Mouse (Mus musculus): Measurements from ENCODE around the gene Pold3.

Pold3 gene

DNA sequence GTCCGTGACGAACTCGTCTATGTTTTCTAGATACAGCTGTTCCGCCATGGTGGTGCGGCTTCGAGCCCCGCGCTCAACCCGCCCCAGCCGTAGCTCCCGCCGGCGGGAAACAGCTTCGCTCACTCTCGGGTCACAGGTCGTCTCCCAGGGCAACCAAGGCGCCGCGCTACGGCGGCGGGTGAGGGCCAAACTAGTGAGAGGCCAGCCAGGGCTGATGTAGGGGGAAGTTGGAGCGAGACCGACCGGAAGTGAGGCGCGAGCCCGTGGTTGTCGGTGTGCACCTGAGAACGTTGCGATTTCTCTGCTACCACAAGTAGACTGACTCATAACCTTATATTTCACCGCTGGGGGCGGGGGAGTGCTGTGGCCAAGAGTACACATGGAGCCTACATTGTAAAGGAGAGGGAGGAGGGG is at the start of gene Pold3:
Pold3 (minus strand) TSS at position 190 of the 414 bp plus-strand sequence.
- peak; percentile 97 for DNase-seq (ENCODE audit: low read depth, low spot score)

DNA sequence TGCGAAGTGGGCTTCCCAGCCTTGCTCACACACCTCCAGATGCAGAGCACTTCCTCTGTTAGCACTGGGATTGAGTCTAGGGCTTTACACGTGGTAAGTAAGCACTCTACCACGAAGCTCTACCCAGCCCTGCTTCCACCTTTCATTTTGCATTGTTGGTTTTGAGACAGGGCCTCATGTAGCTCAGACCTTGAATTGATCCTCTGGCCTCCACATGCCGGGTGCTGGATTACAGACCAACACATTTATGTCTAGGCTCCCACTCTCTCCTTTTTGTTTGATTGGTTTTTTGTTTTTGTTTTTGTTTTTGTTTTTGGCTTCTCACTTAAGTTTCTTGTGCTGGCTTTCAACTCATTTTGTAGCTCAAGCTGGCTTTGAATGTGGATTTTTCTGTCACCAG is 49.4 kb upstream of the Pold3 start:
- no peak for DNase-seq (ENCODE audit: low read depth, low spot score)

DNA sequence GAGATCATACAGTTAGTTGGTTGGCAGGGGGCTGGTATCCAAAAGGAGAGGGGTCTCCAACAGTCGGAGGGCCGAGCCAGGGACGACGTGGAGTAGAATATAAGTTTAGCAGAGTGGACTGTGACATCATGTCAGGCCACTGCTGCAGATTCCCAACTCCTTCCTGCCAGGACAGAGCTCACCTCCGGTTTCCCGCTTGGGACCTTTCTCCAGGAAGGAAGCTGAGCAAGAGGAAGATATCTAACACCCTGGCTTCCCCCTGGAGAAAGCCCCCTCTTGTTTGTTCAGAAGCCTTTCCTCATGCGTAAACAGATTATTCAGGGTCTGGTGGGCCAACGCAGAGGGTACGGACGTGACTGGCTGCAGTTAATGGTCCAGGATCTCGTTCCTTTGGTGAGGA is 47.3 kb upstream of the Pold3 start:
- DNase-seq (ENCODE audit: low read depth, low spot score) = no peak

DNA sequence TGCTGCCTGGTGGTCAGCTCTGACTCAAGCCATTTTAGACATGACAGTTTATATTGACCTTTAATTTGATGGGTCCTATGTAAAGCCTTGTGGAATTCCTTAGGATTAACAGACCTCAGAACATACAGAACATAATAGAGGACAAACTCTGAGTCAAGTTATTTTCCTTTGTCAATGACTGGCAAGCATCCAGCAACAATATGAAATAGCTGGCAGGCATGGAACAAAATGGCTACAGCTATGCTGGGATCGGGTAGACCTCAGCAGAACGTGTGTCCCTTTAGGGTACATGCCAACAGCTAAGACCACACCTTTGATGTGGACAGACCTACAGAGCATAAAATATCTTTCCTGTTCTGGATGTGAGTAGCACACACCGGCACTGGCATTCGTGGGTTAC is 42.1 kb upstream of the Pold3 start:
- DNase-seq (ENCODE audit: low read depth, low spot score) = no peak

DNA sequence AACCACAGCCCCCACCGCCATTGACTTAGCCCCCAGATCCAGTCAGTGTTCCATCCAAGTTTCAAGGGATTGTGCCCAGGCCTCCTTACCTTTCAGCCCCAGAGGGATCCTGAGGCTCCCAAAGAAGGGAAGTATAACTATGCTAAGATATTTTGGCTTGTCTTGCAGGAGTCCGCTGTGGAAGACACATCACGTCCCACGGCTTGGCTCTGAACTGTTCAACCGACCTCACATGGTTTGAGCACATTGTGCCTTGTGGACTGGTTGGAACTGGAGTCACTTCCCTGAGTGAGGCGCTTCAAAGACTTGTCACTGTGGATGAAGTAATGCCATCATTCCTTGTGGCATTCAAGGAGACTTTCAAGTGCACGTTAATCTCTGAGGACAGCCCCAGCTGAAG is 38.6 kb upstream of the Pold3 start:
- peak; percentile 33 for DNase-seq (ENCODE audit: low read depth, low spot score)

DNA sequence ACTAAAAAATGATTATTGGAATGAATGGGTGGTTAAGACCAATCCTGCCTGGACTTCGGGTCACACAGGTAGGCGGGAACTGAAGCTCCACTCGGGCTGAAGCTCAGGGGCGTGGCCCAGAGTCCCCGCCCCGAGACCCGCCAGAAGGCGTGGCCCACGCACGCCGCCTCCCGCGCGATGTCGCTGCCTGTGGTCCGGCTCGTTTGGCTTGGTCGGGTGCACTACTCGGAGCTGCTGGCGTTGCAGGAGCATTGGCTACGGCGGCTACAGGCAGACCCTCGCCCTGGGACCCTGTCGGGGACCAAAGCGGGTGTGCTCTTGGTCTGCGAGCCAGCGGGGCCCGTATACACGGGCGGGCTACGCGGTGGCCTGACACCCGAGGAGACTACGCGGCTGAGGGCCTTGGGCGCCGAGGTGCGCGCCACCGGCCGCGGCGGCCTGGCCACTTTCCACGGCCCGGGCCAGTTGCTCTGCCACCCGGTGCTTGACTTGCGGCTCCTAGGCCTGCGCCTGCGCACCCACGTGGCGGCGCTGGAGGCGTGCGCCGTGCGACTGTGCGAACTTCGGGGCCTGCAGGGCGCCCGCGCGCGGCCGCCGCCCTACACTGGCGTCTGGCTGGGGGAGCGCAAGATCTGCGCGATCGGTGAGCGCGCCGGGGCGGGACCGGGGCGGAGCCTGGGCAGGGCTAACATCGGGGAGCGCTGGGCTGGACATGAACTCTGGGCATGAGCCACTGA is 37.9 kb upstream of the Pold3 start, which contains the start of gene Lipt2:
Lipt2 (plus strand) TSS at position 173 of the 737 bp plus-strand sequence.
- DNase-seq (ENCODE audit: low read depth, low spot score) = peak; percentile 87

DNA sequence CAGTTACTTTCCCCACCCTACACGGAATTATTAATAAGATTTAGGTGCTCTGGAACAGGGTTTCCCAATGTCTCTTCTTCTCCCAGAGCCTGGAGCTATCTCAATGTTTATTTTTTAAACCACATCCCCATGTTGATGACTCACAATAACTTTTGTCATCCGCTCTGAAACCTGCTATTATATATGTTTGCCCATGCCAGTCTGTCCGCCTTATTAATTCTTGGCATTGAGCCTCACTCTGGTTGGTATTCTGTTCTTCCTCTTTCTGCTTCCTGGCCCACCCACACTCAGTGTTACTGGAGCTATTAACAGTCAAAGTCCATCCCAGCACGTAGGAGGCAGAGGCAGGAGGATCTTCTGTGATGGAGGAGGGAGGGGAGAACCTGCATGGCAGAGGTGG is 36.3 kb upstream of the Pold3 start:
- no peak for DNase-seq (ENCODE audit: low read depth, low spot score)

DNA sequence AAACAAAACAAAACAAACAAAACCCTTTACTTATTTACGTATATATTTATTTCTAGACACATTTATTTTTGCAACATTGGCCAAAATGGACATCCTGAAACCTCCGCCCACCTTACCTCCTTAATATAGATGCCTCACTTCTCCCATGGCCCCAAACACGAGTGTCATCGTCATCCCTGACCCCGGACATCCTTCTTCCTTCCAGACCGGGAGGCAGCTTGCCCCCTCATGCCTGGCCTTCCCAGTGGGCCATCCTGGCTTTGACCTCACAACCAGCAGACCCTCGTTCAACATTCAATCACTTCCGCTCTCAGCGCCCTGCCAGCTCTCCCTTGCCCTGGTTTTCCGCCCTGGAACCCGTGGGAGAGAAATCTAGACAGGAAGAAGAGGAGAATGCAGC is 29.3 kb upstream of the Pold3 start:
- DNase-seq (ENCODE audit: low read depth, low spot score) = no peak

DNA sequence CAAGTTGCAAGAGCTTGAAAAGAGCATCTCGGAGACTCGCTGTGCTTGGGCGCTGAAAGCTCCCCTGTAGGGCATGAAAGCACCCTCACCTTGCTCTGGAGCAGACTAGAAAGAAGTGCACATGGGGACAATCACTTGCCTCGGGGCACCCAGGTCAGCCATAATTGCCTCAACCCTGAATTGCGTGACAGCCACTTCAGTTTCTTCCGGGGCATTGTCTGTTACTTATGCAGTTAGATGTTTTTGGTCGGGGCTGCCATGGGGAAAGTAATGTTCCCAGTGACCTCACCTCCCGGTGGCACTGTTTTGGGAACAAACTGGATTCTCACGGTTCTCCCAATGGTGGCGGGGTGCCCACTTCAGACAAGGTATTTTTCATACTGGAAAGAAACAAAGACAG is 28.7 kb upstream of the Pold3 start:
- DNase-seq (ENCODE audit: low read depth, low spot score) = no peak

DNA sequence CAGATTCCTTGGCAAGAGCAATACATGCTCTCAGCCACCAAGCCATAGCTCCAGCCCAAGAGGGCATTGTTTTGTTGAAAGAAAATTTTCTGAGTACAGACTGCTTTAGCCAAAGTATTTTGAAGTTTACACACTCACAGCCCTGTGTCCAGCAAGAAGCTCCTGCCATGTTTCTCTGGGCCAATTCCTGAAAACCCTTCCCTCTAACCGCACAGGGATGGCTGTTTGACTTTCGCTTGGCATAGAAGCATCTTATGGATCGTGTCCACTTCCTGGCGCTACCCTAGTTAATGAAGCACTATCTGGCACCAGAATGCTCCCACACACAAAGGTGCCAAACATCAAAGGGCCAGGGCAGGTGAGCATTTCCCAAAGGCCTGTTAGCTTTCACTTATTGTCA is 27.2 kb upstream of the Pold3 start:
- DNase-seq (ENCODE audit: low read depth, low spot score) = no peak

DNA sequence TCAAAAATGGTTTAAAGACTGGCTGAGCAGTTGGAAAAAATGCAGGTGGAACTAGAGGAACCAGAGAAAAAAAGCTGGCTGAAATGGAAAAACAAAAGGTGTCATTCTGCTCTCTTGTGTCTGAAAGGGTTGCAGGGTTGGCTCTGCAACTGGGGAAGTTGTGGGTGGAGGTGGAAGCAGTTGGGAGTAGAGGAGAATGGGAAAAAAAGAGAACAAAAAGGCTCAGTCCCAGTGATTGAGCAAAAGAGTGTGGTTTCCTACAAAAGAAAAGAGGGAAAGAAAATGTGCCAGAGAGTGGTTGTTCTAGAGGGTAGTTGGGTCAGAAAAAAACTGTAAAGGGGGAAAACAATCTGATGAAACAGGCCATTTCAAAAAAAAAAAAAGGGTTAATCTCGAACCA is 19.2 kb upstream of the Pold3 start:
- DNase-seq (ENCODE audit: low read depth, low spot score) = no peak

DNA sequence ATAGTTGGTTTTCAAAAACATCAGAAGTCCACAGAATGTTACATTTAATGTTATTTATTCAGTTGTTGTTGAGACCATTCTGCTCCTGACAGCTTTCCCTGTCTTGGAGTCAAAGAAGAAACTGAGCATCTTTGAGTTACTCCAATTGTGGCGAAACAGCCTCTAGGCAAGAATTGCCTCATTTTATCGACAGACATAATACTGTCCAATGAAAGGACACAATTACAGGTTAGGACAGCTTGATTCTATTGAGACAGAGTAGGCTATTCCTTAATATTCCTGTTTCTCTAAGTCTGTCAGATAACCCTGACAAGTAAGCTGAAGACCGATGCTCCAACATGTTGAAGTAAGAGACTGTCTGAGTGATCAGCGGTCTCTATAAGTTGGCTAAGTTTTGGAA is 16.7 kb upstream of the Pold3 start:
- no peak for DNase-seq (ENCODE audit: low read depth, low spot score)

DNA sequence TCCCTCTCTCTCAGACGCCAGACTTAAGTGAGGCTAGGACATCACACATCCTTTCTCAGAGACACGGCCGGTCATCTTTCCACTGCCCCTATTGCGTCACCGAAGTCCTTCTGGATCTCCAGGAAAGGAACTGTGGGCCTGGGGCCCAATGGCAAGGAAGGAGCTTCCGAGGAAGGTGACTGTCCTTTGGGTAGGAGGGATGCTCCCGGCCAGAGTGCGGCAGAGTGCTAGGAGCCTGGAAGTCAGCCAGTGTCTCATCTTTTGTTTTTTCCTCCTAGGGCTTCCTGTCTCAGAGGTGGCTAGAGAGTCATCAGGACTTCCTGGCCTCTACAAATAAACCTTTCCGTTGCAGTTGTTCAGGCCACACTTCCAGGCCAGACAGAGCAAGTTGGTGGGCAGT is 15.7 kb upstream of the Pold3 start:
- DNase-seq (ENCODE audit: low read depth, low spot score) = no peak

DNA sequence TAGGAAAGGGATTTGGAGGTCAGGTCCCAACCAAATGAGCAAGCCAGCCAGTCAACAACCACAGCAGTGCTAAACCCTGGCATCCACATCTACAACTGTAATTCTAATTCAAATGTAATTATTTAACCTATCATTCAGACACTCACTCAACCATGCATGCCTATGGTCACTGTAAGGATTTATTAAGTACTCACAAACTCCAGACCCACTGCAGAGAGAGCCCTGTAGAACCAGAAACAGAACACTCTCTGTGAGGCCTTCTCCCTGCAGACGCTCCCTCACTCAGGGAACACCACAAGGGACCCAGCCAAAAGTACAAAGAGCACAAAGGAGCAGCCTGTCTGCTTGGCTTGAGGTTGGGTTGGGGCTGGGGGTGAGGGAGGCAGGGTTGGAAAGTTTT is 11.0 kb upstream of the Pold3 start:
- no peak for DNase-seq (ENCODE audit: low read depth, low spot score)

DNA sequence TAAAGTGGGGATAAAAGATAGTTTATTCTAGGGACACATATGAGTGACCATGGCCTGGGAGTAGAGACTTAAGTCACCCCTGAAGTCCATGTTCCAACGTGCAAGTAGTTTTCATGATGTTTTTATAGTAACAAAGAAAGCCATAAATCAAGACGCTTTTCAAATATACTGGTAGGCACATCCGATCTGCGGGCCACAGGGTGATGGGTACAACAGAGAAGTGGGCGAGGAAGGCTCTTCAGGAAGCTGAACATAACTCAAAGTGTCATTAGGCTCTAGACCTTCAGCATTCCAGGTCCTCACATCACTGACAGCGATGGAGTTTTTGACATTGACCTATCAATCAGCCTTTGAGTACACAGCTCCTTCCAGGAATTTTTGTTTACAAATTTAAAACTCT is 9.2 kb upstream of the Pold3 start:
- no peak for DNase-seq (ENCODE audit: low read depth, low spot score)

DNA sequence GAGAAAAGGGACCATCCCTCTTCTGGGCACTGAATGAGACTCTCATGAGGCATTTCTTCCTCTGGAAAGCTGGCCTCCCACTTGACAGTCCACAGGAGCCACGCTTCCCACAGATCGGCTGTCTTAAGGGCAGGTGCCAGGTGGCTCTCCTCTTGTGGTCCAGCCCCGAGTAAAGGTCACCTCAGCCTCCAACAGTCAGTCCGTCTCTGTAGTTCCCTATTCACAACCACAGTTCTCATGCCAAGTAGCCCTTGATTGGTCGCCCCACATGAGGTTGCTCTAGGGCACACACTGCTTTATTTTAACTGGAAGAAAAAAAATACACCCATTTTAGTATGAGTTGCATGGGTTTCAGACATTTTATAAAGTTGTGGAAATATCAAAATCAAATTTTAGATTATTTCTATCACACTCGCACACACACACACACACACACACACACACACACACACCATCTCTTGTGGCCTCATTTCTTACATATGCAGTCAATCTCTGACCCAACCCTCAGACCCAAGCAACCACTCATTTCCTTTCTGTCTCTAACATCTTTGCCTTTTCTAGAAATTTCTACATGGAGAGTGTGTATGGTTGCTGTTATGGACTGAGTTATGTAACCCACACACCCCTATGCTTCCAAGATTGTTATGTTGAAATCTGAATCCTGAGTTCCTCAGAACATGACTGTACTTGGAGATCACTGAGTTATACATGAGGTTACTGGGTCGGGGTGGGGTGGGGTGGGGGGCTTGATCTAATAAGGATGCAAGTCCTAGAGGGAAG is 7.1 kb upstream of the Pold3 start:
- no peak for DNase-seq (ENCODE audit: low read depth, low spot score)

DNA sequence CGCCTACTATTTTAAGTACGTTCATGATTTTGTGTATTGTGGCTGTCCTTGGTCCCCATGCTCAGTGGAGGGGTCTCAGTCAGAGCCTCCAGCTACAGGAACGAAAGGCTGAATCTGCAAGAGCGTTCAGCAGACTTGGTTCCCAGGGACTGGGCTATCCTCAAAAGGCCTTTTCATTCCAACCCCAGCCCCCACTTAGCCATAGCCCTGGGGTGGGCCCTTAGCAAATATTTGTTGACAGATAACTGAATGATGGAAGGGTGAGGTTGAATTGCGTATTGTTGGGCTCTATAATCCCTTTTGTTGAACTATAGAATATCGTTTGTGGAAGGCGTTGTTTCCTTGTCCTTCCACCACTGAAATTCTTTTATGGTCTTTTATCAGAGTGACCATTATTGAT is 5.1 kb upstream of the Pold3 start:
- no peak for DNase-seq (ENCODE audit: low read depth, low spot score)

DNA sequence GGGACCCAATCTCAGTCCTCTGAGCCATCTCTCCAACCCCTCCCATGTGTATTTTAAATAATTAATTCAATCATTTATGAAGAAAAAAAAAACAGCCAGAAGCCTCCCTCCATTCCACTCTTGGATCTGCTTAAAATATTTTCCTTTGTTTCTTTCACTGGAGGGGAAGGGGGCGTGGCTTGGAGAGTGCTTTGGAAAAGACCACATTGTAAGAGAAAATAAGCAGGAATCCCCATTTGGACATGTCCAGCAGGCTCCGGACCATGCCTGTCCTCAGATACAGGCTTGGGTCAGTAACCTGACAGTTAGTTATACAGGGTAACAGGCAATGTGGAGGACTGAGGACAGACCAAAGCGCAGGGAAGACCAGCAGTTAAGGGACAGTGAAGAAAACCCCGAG is 3.8 kb upstream of the Pold3 start:
- no peak for DNase-seq (ENCODE audit: low read depth, low spot score)

DNA sequence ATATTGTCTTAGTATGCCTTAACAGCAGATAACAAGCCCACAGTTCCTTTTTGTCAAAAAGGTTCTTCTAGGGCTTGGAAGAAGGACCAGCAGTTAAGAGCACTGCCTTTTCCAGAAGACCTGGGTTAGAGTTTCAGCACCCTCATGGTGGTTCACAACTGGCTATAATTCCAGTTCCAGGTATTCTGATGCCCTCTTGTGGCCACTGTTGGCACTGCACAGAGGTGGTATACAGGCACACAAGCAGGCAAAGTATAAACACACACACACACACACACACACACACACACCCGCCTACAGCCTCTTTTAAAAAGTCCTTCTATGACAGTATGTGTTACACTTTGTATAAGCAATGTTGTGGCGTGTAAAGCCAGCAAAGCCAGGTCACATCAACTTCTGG is 2.8 kb upstream of the Pold3 start:
- DNase-seq (ENCODE audit: low read depth, low spot score) = peak; percentile 84

DNA sequence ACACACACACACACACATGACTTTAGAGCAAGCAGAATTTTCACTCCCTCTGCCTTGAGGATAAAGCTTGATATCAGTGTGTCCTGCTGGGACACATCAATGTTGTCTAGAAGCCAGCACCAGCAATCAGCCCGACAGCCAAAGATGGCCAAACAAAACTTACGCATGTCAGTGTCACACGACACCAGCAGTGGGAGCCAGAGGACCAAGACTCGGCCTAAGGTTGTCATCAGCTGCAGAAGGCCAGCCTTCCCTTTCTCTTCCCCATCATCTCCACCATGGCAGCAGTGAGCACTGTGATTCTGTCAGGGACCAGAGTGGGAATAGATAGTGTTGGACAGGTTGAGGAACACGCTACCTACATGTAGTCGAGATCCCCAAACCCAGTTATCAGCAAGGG is 2.1 kb upstream of the Pold3 start:
- peak; percentile 87 for DNase-seq (ENCODE audit: low read depth, low spot score)

DNA sequence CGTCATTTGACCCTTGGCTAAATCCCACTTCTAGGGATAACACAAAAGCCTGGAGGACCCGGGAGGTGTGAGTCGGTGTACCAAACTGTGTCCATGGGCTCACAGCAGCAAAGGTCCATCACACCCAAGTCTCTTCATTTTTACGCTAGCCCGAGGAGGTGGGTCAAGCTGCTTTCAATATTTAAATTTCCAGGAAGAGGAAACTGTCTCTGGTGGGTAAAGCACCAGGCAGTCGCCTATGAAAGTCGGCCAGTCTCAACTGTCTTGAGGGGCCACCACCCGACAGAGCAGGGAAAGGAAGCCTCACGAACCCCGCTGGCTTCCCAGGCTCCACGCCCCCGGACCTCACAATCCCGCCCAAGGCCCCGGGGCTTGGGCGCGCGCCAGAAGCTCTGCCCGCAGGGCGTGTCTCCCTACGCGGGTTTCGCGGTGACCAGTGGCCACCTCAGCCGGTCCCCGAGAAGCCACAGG is 539 bp downstream of the Pold3 start:
- peak; percentile 49 for DNase-seq (ENCODE audit: low read depth, low spot score)

DNA sequence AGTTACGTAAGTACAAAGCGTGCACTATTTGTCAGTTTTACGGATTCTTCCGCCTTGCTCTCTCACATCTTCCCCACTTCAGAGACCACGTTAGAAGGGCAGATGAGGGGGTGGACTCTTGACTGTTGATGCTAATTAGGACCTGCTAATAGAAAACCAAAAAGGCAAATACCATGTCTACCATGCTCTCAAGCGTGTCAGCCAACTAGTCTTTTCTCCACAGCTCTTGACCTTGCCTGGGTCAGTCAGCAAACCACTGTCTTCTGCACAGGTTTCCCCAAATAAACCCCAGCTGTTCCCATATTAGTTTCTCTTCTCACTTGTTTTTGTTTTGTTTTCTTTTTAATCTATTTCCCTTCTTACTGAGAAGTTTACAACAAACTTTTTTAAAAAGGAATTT is 7.1 kb downstream of the Pold3 start:
- DNase-seq (ENCODE audit: low read depth, low spot score) = no peak

DNA sequence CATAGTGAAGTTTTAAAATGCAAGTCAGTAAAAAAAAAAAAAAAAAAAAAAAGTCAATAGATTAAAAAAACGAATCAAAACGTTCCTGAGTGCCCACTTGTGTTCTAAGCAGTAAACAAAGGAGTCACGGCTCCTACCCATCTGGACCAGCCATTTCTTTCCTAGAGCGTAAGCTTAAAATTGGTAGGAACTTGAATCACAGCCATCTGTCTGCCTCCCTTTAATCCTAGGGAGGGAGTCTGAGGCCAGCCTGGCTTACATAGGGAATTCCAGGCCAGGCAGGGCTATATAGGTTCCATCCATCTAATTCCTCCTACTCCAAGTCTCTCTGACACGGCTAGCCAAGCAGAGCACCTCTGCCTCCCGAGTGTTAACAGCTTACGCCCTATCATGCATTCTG is 7.5 kb downstream of the Pold3 start:
- DNase-seq (ENCODE audit: low read depth, low spot score) = no peak

Measured in ES-CJ7 (cell line).